Mouse (Mus musculus) forebrain, embryonic 15.5 days (tissue): Measurements from ENCODE around the gene Omd. TPM values are rescaled to one million over a fixed set of nuclear protein-coding genes. Genes with fewer than 3 reads are reported as not detected.

Source experiments
- ATAC-seq: fragments of 200-750 bp; cut with Nextera tagmentation; replicated peaks from 2 replicates; pipeline ENCODE4 v1.8.0; 2017; ENCODE audit warnings: mild to moderate bottlenecking, moderate TSS enrichment, moderate library complexity
- H3K27ac ChIP-seq: fragments of 300-500 bp; sonication (generic); replicated peaks from 2 replicates; pipeline ENCODE4 v1.5.1; 2015; ENCODE audit warnings: mild to moderate bottlenecking, inconsistent platforms
- H3K27me3 ChIP-seq: fragments of 300-500 bp; sonication (generic); 2 replicates; pipeline ENCODE4 v1.6.1; 2015; ENCODE audit warnings: inconsistent platforms
- H3K36me3 ChIP-seq: fragments of 300-500 bp; sonication (generic); 2 replicates; pipeline ENCODE4 v1.6.1; 2015; ENCODE audit warnings: mild to moderate bottlenecking, inconsistent platforms
- H3K4me1 ChIP-seq: fragments of 300-500 bp; sonication (generic); 2 replicates; pipeline ENCODE4 v1.6.1; 2015; ENCODE audit warnings: inconsistent platforms
- H3K4me2 ChIP-seq: fragments of 300-500 bp; sonication (generic); replicated peaks from 2 replicates; pipeline ENCODE4 v1.6.1; 2015; ENCODE audit warnings: mild to moderate bottlenecking, inconsistent platforms
- H3K4me3 ChIP-seq: fragments of 300-500 bp; sonication (generic); 2 replicates; pipeline ENCODE4 v1.5.1; 2015; ENCODE audit warnings: mild to moderate bottlenecking, inconsistent platforms
- H3K9ac ChIP-seq: fragments of 300-500 bp; sonication (generic); replicated peaks from 2 replicates; pipeline ENCODE4 v1.6.1; 2015; ENCODE audit warnings: mild to moderate bottlenecking, inconsistent platforms
- H3K9me3 ChIP-seq: fragments of 300-500 bp; sonication (generic); 2 replicates; pipeline ENCODE4 v1.6.1; 2016; ENCODE audit warnings: inconsistent platforms
- WGBS: fragments of 180-500 bp; shearing (Covaris S2); methylation state at CpG from one replicate; pipeline ENCODE4 v1.1.7; 2015; ENCODE audit warnings: mixed read lengths; 5-methylcytosine and 5-hydroxymethylcytosine counted together
- polyA plus RNA-seq: library from polyadenylated mRNA; unstranded; fragments of >200 nt; fragmentation: Nextera tagmentation; extraction: Ambion mirVana; gene quantifications from 2 replicates; pipeline ENCODE4 v1.2.1, GENCODE M21; 2015

Gene Omd
- 0.47 and 0.66 TPM in 2 replicates for polyA plus RNA-seq

GRCm38 (mm10) chr13:49581541-49582530 is at the start of gene Omd:
Gene Omd (plus strand): TSS chr13:49582462.
- Histone ChIP-seq H3K27ac (no peak within 1 kb of the TSS), H3K9ac (no peak within 1 kb of the TSS), H3K27me3 (no peaks in the 10 kb centered on the region), H3K36me3 (no peaks in the 10 kb centered on the region), H3K4me1 (no peaks in the 10 kb centered on the region), H3K4me2 (no peak within 1 kb of the TSS), H3K4me3 (no peak within 1 kb of the TSS), H3K9me3 (no peaks in the 10 kb centered on the region)
- 76% methylated on average over 8 of the region's 8 CpGs for WGBS
- ATAC-seq, result no peak

- Histone ChIP-seq H3K4me1 (no peaks in the 10 kb centered on the region), H3K27me3 (no peaks in the 10 kb centered on the region), H3K27ac (no peak overlapping the region), H3K9ac (no peak overlapping the region), H3K36me3 (no peaks in the 10 kb centered on the region), H3K4me3 (no peak overlapping the region), H3K4me2 (no peak overlapping the region), H3K9me3 (no peaks in the 10 kb centered on the region)
- ATAC-seq, result no peak
- 94% methylated on average over 1 of the region's 1 CpGs for WGBS
Observed at GRCm38 (mm10) chr13:49536946-49537345, 45.3 kb upstream of the Omd start.

- Histone ChIP-seq H3K9ac (no peak overlapping the region), H3K4me1 (no peaks in the 10 kb centered on the region), H3K4me3 (no peak overlapping the region), H3K36me3 (no peaks in the 10 kb centered on the region), H3K27ac (no peak overlapping the region), H3K9me3 (no peaks in the 10 kb centered on the region), H3K4me2 (no peak overlapping the region), H3K27me3 (no peaks in the 10 kb centered on the region)
- ATAC-seq, result no peak
- 94% methylated on average over 1 of the region's 1 CpGs for WGBS
Observed at GRCm38 (mm10) chr13:49538693-49539092, 43.6 kb upstream of the Omd start.

GRCm38 (mm10) chr13:49544279-49544678 is 38.0 kb upstream of the Omd start, which contains the start of gene Aspn:
Gene Aspn (plus strand): TSS chr13:49544443.
- H3K36me3 ChIP-seq, result no peaks in the 10 kb centered on the region
- H3K4me2 ChIP-seq, result no peak within 1 kb of the TSS
- H3K9ac ChIP-seq, result no peak within 1 kb of the TSS
- H3K4me1 ChIP-seq, result no peaks in the 10 kb centered on the region
- no peak within 1 kb of the TSS for H3K27ac ChIP-seq
- no peaks in the 10 kb centered on the region for H3K27me3 ChIP-seq
- H3K4me3 ChIP-seq, result no peak within 1 kb of the TSS
- no peaks in the 10 kb centered on the region for H3K9me3 ChIP-seq
- 86% methylated on average over 3 of the region's 3 CpGs for WGBS
- ATAC-seq, result no peak

GRCm38 (mm10) chr13:49545646-49546045 is 36.6 kb upstream of the Omd start:
- H3K9me3 ChIP-seq, result no peaks in the 10 kb centered on the region
- no peaks in the 10 kb centered on the region for H3K36me3 ChIP-seq
- no peak overlapping the region for H3K27ac ChIP-seq
- no peak for ATAC-seq
- 72% methylated on average over 3 of the region's 3 CpGs for WGBS
- H3K4me3 ChIP-seq, result no peak overlapping the region
- no peaks in the 10 kb centered on the region for H3K4me1 ChIP-seq
- H3K27me3 ChIP-seq, result no peaks in the 10 kb centered on the region
- no peak overlapping the region for H3K9ac ChIP-seq
- no peak overlapping the region for H3K4me2 ChIP-seq

- ATAC-seq, result no peak
- no peak overlapping the region for H3K9ac ChIP-seq
- no peak overlapping the region for H3K27ac ChIP-seq
- H3K9me3 ChIP-seq, result no peaks in the 10 kb centered on the region
- WGBS, result 95% methylated on average over 1 of the region's 1 CpGs
- H3K4me3 ChIP-seq, result no peak overlapping the region
- H3K4me2 ChIP-seq, result no peak overlapping the region
- H3K4me1 ChIP-seq, result no peaks in the 10 kb centered on the region
- no peaks in the 10 kb centered on the region for H3K36me3 ChIP-seq
- H3K27me3 ChIP-seq, result no peaks in the 10 kb centered on the region
Observed at GRCm38 (mm10) chr13:49546517-49546916, 35.7 kb upstream of the Omd start.

- no peak for ATAC-seq
- WGBS, result 92% methylated on average over 1 of the region's 1 CpGs
- no peaks in the 10 kb centered on the region for H3K9me3 ChIP-seq
- H3K27ac ChIP-seq, result no peak overlapping the region
- no peak overlapping the region for H3K9ac ChIP-seq
- H3K4me3 ChIP-seq, result no peak overlapping the region
- H3K27me3 ChIP-seq, result no peaks in the 10 kb centered on the region
- no peak overlapping the region for H3K4me2 ChIP-seq
- H3K36me3 ChIP-seq, result no peaks in the 10 kb centered on the region
- no peaks in the 10 kb centered on the region for H3K4me1 ChIP-seq
Observed at GRCm38 (mm10) chr13:49547563-49548150, 34.6 kb upstream of the Omd start.

GRCm38 (mm10) chr13:49549616-49550015 is 32.6 kb upstream of the Omd start:
- Histone ChIP-seq H3K4me3 (no peak overlapping the region), H3K9ac (no peak overlapping the region), H3K27me3 (no peaks in the 10 kb centered on the region), H3K36me3 (no peaks in the 10 kb centered on the region), H3K4me2 (no peak overlapping the region), H3K27ac (no peak overlapping the region), H3K4me1 (no peaks in the 10 kb centered on the region), H3K9me3 (no peaks in the 10 kb centered on the region)
- no peak for ATAC-seq
- 96% methylated on average over 3 of the region's 3 CpGs for WGBS

GRCm38 (mm10) chr13:49554519-49554918 is 27.7 kb upstream of the Omd start:
- H3K36me3 ChIP-seq, result no peaks in the 10 kb centered on the region
- no peak overlapping the region for H3K4me3 ChIP-seq
- ATAC-seq, result no peak
- no peak overlapping the region for H3K9ac ChIP-seq
- H3K27ac ChIP-seq, result no peak overlapping the region
- no peaks in the 10 kb centered on the region for H3K27me3 ChIP-seq
- no peak overlapping the region for H3K4me2 ChIP-seq
- 84% methylated on average over 5 of the region's 5 CpGs for WGBS
- H3K4me1 ChIP-seq, result no peaks in the 10 kb centered on the region
- no peaks in the 10 kb centered on the region for H3K9me3 ChIP-seq

- Histone ChIP-seq H3K4me2 (no peak overlapping the region), H3K4me3 (no peak overlapping the region), H3K27me3 (no peaks in the 10 kb centered on the region), H3K4me1 (no peaks in the 10 kb centered on the region), H3K27ac (no peak overlapping the region), H3K9me3 (no peaks in the 10 kb centered on the region), H3K36me3 (no peaks in the 10 kb centered on the region), H3K9ac (no peak overlapping the region)
- ATAC-seq, result no peak
- WGBS, result 81% methylated on average over 1 of the region's 1 CpGs
Observed at GRCm38 (mm10) chr13:49556203-49556602, 26.1 kb upstream of the Omd start.

- no peak for ATAC-seq
- Histone ChIP-seq H3K27me3 (no peaks in the 10 kb centered on the region), H3K9ac (no peak overlapping the region), H3K4me1 (no peaks in the 10 kb centered on the region), H3K27ac (no peak overlapping the region), H3K4me3 (no peak overlapping the region), H3K9me3 (no peaks in the 10 kb centered on the region), H3K4me2 (no peak overlapping the region), H3K36me3 (no peaks in the 10 kb centered on the region)
- 69% methylated on average over 1 of the region's 1 CpGs for WGBS
Observed at GRCm38 (mm10) chr13:49556924-49557323, 25.3 kb upstream of the Omd start.

GRCm38 (mm10) chr13:49559185-49559584 is 23.1 kb upstream of the Omd start:
- Histone ChIP-seq H3K9ac (no peak overlapping the region), H3K4me3 (no peak overlapping the region), H3K27ac (no peak overlapping the region), H3K27me3 (no peaks in the 10 kb centered on the region), H3K4me1 (no peaks in the 10 kb centered on the region), H3K9me3 (no peaks in the 10 kb centered on the region), H3K4me2 (no peak overlapping the region), H3K36me3 (no peaks in the 10 kb centered on the region)
- WGBS, result 32% methylated on average over 2 of the region's 2 CpGs
- ATAC-seq, result no peak
